Mouse (Mus musculus) layer of hippocampus, postnatal 36 days (tissue): ENCODE data around the gene Zfp386. TPM values are rescaled to one million over a fixed set of nuclear protein-coding genes. Genes with fewer than 3 reads are reported as not detected.
"Not testable (repeated sequence)": the region's sequence is repeated elsewhere in the genome, so short reads cannot be mapped to it uniquely, and the experiment has no call there.

Source experiments
- DNase-seq, 2 experiments: peaks; one replicate each; pipeline ENCODE4 v3.0.0; 2022
- total RNA-seq, 2 experiments: library from RNA; stranded (reverse); gene quantifications; 2 replicates each; pipeline ENCODE4 v1.2.3; 2021

The Zfp386 gene
- 10 to 100 TPM; 32.9 to 33.3 TPM for total RNA-seq

DNA sequence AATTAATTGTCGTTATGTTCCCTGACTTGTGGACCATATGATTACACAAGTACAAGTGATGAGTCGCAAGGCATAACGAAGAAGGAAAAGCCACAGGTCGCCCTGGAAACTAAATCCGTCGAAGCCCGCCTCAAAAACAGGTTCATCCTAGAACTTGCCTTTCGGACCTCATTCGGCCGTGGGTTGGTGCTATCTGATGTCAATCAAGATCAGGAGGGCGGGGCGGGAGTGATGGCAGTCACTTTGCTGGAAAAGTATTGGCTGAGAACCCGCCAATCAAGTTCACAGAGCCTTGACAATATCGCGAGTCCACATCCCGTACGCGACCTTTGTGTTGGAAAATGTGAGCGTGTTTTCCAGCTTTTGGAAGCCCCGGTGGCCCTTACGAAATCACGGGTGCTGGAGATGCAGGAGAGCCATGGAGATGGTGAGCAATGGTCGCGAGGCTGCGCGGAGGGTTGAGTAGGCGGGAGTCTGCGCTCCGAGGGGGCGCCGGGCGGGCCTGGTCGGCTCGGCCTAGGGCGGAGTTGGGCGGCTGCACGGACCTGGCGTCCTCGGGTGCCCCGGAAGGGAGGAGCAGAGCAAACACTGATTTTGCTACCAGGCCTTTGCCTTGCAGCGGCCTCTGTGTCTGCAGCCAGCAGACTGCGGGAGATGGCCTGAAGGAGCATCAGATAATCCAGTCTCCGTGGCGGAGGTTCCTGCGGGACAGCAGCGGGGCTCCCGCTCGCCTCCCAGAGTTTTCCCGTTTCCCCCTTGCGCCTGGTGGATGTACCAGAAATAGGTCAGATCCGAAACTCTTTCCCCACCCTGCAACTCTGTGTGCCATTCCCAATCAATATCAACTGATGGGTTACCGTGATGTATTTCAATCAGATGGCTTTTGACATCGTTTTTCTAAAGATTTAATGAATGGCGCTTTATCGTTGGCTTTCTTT lies at the start of gene Zfp386:
Gene Zfp386 (plus strand): TSS at position 285 of the 938 bp plus-strand sequence.
- DNase-seq: peak; percentile 96 to 97

- DNase-seq: not testable (repeated sequence)
Observed at GRCm38 (mm10) chr12:115999784-116000183, 47.7 kb upstream of the Zfp386 start.

DNA sequence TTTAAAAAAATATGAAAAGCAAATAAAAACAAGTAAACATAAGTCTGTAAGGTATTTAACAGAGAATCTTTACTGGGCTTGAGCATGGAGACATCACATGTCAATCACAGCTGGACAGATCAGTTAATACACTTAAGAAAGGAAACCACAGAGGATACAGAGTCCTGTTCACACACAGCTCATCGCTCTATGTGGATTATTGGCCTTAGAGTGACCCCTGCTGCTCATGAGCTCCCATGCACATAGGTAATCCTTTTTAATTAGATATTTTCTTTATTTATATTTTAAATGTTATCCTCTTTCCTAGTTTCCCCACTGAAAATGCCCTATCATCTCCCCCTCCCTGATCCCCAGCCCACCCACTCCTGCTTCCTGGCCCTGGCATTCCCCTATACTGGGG lies 44.6 kb upstream of the Zfp386 start:
- not testable (repeated sequence) for DNase-seq

DNA sequence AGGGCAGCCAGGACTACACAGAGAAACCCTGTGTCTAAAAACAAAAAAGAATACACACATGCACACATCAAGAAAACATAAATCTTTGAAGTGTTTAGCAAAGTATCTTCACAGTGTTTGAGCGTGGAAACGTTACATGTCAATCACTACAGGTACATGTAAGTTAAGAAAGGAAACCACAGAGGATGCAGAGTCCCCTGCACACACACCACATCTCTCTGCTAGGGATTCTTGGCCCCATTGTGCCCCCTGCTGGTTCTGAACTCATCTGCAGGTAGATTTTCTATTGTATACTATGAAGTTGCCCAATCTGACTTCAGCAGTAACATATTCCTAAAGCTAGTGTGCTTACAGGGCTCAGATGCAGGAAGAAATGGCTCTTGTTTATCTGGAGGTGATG lies 36.7 kb upstream of the Zfp386 start:
- DNase-seq: no peak

DNA sequence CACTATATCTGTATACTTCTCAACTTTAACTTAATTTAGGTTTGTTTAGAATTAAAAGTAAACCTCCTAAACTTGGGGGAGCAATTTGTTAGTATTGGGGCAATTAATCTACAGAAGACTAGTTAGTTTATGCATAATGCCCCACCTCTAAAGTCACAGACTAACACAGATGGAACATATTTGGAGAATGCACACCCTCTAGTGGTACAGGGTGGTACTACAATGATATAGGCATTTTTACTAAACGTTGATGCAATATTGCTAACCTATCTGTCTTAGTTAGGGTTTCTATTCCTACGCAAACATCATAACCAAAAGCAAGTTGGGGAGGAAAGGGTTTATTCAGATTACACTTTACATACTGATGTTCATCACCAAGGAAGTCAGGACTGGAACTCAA lies 19.4 kb upstream of the Zfp386 start:
- no peak for DNase-seq

DNA sequence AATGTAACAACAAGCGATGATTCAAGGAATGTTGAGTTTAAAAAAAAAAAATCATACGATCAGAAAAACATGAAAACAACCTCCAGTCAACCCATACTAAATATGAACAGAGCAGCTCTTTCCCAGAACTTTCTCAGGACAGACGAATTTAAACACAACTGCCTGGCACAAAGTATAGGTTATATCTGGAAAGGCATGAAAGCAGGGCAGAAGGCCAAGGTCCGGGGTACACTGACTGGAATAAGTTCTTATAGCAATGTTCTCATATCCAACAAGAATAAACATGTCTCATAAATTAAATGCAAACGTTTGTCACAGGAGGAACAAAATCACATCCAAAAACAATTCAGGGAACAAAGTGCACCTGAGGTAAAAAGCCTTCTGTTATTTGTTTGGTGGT lies 12.2 kb upstream of the Zfp386 start:
- no peak for DNase-seq

DNA sequence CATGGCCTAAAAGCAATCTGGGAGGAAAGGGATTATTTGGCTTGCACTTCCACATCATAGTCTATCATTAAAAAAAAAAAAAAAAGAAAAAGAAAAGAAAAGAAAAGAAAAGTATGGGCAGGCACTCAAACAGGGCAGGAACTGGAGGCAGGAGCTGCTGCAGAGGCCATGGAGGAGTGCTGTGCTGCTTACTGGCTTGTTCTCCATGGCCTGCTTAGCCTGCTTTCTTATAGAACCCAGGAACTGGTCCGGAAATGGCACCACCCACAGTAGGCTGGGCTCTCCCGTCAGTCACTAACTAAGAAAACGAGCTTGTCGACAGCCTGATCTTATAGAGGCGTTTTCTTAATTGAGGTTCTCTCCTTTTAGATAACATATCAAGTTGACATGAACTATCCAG lies 2.7 kb upstream of the Zfp386 start:
- no peak for DNase-seq

DNA sequence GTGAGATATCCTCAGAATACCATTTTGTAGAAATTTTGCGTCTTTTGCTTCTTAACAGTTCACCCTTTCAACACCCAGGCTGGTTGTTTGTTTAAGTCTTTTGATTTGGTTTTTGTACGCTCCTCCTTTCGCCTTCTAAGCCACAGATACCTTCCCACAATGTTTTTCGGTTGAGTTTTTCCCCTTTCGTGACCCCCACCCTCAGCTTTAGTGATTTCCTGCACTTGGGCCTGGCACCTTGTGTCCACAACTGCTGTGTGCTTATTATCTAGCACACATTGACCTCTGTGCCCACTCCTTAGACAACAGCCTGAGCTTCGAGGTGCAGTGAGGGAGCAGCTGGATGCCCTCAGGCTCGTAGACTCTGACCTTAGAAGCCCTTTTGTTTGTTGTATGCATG lies 1.2 kb downstream of the Zfp386 start:
- DNase-seq: no peak

GRCm38 (mm10) chr12:116049236-116049635 lies 1.7 kb downstream of the Zfp386 start:
- DNase-seq: no peak

DNA sequence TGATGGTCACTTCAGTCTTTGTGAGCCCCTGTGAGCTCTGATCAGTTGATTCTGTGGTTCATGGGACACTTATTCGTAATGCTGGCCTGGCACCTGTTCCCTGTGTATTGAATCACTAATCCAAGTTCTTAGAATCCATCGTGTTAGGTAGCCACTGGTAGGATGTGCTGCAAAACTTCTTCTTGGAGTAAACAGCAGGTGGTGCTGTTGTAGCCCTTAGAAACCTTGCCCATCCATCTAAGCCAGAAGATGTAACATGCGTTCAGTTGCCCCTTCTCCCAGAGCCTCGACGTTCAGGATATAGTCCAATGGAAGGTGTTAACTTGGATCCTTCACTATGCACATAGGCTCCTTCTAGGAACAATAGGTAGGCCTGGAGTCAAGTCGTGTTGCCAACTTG lies 2.2 kb downstream of the Zfp386 start:
- DNase-seq: no peak

DNA sequence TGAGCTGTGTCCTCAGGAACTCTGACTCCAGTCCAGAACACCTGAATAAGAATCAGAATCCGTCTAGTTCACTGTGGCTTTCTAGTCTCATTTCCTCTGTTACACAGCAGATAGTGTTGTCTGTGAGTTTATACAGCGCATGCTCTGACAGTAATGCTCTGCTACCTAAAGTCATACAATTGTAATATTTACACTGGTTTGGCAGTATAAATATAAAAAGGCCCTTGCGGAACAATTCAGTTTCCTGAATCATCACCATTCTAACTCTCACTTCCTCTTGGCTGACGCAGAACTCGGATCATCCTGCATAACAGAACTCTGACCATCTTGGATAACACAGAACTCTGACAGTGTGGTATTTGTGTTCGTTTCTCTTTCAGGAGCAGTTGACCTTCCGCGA lies 6.8 kb downstream of the Zfp386 start:
- no peak for DNase-seq

DNA sequence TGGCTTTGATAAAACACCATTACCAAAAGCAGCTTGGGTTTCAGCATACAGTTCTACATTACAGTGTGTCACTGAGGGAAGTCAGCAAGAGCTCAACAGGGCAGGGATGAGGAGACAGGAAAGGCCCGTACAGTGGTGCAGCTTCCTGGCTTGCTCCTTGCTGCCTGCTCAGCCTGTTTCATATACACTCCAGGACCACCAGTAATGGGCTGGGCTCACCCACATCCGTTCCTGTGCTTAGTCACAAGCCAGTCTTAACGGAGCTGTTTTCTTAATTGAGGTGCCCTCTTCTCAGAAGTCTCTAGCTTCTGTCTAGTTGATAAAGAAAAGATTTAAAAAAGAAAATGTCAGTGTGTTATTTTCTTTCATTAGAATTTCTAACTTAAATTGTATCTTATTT lies 8.6 kb downstream of the Zfp386 start:
- no peak for DNase-seq

GRCm38 (mm10) chr12:116061561-116062193 lies 14.2 kb downstream of the Zfp386 start:
- DNase-seq: no peak

DNA sequence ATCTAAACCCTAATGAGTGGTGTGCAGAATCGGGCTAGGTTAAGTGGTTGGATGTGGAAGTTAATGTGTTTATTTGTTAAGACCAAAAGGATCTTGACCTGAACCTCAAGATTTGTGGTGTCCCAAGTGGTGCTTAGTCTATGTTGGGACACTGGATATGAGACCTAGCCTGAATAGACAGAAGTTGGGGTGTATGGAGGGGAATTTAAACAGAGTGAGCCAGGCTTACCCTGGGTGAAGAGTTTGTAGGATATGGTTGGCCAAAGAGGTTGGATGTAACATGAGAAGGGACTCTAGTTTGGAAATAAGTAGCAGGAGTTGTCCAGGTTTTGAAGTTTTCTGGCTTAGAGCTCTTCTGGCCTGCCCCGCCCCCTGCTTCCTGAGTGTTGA lies 14.7 kb downstream of the Zfp386 start:
- no peak for DNase-seq

GRCm38 (mm10) chr12:116063020-116063419 lies 15.5 kb downstream of the Zfp386 start:
- no peak for DNase-seq

DNA sequence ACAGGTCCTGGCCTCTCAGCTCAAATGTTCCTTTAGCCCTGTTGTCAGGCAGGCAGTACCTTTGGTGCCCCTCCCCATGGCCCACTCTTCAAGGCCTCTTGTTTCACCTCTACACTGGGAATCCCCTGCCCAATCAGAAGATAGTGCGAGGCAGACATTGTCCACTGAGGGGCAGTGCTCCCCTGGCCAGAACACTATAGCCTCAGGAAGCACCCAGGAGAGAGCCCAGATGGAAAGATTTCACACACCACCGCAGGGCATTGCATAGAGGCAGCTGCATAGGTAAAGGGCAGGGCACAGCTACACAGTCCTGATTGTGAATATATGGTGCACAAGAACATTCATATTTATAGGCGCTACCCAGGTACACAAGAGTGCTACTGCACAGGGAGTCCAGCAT lies 23.5 kb downstream of the Zfp386 start:
- peak in 1 of 2 experiments; percentile 34 for DNase-seq

GRCm38 (mm10) chr12:116077074-116077854 lies 29.7 kb downstream of the Zfp386 start, which contains the start of gene Vipr2:
Gene Vipr2 (plus strand): TSS chr12:116077726.
- DNase-seq: peak in 1 of 2 experiments; percentile 5

- no peak for DNase-seq
Observed at GRCm38 (mm10) chr12:116077855-116078366, 30.4 kb downstream of the Zfp386 start.

GRCm38 (mm10) chr12:116083125-116083524 lies 35.6 kb downstream of the Zfp386 start:
- DNase-seq: no peak

DNA sequence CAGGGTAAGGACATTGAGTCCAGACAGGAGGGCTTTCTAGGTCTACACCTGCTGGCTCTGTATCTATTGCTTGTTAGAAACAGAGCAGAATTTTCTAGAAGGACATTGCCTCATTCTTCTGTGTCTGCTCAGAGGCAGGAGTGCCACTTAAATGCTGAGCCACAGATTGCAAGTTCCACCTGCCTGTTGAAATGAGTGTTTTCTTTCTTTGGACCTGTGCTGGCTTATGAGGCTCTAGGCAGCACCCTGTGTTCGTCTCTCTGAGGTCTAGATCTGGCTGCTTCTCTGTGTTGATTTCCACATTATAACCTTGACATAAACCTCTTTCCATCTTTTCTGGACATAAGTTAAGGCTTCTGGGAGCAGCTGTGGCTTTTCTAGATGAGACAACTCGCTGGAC lies 36.8 kb downstream of the Zfp386 start:
- DNase-seq: no peak

DNA sequence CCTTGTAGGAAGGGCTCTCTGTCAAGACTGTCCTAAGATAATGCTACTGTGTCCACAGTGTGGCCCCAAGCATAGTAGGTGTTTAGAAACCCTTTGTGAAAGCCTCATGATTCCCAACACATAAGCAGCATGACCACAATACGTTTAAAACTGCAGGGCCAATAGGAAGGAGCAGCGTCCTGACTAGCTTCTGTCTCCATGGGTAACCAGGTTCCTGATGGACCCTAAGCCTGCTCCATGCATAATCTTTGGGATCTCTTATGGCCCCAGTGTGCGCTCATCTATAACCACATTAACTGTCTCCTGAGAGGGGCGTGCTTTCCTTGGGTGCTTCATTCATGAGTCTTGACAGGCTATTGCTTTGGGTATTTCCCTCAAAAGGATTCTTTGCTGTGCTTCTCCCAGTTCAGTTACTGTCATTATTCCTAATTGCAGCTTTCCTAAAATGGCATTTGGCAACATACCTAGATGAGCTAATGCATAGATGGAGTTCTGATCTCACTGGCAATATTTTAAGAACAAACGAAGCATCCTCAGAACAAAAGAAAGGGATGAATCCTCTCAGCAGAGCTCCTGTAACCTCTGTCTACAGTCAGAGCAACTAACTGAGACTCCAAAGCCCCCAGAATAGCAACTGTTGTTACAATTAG lies 39.6 kb downstream of the Zfp386 start:
- DNase-seq: no peak

DNA sequence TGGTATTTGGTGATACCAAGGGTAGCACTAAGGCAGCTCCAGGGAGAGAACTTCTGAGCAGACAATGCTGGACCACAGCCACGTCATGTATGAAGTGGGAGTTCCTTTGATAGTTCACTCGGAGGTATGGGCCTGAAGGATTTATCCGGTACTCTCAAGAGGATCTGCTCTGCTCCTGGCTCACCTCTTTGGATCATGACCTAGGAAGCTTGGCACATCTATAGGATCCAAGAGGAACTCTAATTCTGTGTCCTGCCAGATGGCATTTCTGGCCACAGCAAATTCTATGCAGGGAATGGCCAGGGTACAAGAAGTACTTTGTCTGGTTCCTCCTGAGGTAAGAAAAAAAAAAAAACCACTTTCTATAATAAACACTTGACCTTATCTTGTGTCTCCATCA lies 42.3 kb downstream of the Zfp386 start:
- no peak for DNase-seq
